Comparison of ENCODE assay signal across 9 mouse cellular contexts in the genomic region with DNA sequence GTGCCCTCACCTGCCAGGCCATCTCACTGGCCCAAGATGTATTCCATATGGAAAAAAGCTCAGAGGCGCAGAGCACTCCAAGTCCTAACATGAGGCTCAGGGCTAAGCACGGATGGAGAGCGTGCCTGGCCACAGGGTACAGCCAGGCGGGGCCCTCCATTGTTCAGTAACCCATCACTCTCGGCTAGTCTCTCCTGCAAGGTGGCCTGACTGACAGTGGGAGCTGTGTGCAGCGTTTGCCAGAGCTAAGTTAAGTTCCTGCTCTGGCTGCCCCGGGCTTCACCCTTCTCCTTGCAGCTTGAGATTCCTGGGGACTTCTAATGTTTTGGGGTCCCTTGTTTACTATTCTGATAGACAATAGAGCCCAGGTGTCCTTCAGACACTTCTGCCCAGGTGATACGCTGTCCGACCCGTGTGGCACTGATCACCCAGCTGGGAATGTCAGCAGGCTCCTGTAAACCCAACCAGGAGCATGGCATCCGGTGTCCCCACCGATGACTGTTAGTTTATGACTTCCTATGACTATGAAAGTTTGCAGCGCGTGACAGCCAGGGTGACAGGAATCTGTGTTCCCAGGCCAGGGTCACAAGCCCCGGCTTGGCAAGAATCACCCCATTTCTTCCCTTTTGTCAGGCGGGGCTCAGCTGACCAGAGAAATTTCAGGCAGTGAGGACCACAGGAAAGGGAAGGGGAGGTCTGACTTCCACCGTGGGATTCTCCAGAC. TPM values are rescaled to one million over a fixed set of nuclear protein-coding genes. Genes with fewer than 3 reads are reported as not detected.
DNase-seq lines count a peak whose midpoint lies in the region; ATAC-seq and TF ChIP-seq lines count a peak whose summit lies in the region.
"Had no signal": no experiment of that assay in that cellular context is flagged by ENCODE, and none has a peak within 500 bp of the region (broad histone marks: within the 10 kb centered on the region; RNA-seq: fewer than 3 reads in every experiment).

No protein-coding gene starts in this region.

- no peak for TF ChIP-seq EP300 in ES-Bruce4 (IDR thresholded peaks at IDR 0.05; ENCODE audit: insufficient read depth, low read depth, low read length)
- TF ChIP-seq EP300 in heart, postnatal 0 days (IDR thresholded peaks at IDR 0.05; ENCODE audit: low read depth), result no peak

- no peak for ATAC-seq in heart, postnatal 0 days (ENCODE audit: insufficient read depth, low read depth)
- no peak for ATAC-seq in limb, embryonic 11.5 days (ENCODE audit: insufficient number of reproducible peaks, low FRiP score, low TSS enrichment, low read depth)
- no peak for ATAC-seq in megakaryocyte, adult 5-6 weeks (ENCODE audit: poor library complexity, severe bottlenecking)

- peak overlapping the region; percentile 50 for H3K9ac ChIP-seq in ES-Bruce4 (ENCODE audit: low read depth, poor library complexity, severe bottlenecking)
- H3K9ac ChIP-seq in heart, postnatal 0 days (replicated peaks; ENCODE audit: low read depth, low read length), result no peak overlapping the region
- peak overlapping the region; percentile 22; the same call in 1 of the 2 replicates for H3K9ac ChIP-seq in limb, embryonic 11.5 days (ENCODE audit: low read length)

- peak overlapping the region; percentile 73 for H3K27ac ChIP-seq in ES-Bruce4 (ENCODE audit: insufficient read depth, low read length)
- H3K27ac ChIP-seq in heart, postnatal 0 days (ENCODE audit: low read depth), result peak overlapping the region; percentile 35; the same call in 1 of the 2 replicates
- no peak overlapping the region for H3K27ac ChIP-seq in limb, embryonic 11.5 days (replicated peaks; ENCODE audit: low read depth, low read length)
- H3K27ac ChIP-seq: left cerebral cortex, adult 2 months had no signal

- H3K9me3 ChIP-seq in ES-Bruce4 (replicated peaks; ENCODE audit: control insufficient read depth, insufficient read depth, low read length, poor library complexity, severe bottlenecking), result no peaks in the 10 kb centered on the region
- no peaks in the 10 kb centered on the region for H3K9me3 ChIP-seq in heart, postnatal 0 days (replicated peaks; ENCODE audit: control insufficient read depth, low read length)
- no peaks in the 10 kb centered on the region for H3K9me3 ChIP-seq in limb, embryonic 11.5 days (ENCODE audit: control insufficient read depth, low read length)

- peak; percentile 73 for DNase-seq in adrenal gland, postnatal 10 days
- DNase-seq in heart, postnatal 0 days (ENCODE audit: low spot score), result no peak
- no peak for DNase-seq in limb, embryonic 11.5 days (ENCODE audit: low spot score)
- no peak for DNase-seq in spleen, postnatal 10 days (ENCODE audit: low spot score in 2 of 2)
- no peak for DNase-seq in embryo, embryonic 10.5 days (ENCODE audit: low spot score)
- DNase-seq: gastrocnemius, postnatal 10 days had no signal

- WGBS in heart, postnatal 0 days, result 49% methylated on average over 17 of the region's 17 CpGs
- 67% methylated on average over 17 of the region's 17 CpGs for WGBS in limb, embryonic 11.5 days

- TF ChIP-seq CTCF in ES-Bruce4 (IDR thresholded peaks at IDR 0.05; ENCODE audit: low read depth, low read length), result no peak
- TF ChIP-seq CTCF in heart, postnatal 0 days (IDR thresholded peaks at IDR 0.05; ENCODE audit: low read depth), result no peak

- H3K4me3 ChIP-seq in ES-Bruce4 (ENCODE audit: low read depth, low read length), result no peak overlapping the region
- no peak overlapping the region for H3K4me3 ChIP-seq in heart, postnatal 0 days (ENCODE audit: low read depth, low read length)
- no peak overlapping the region for H3K4me3 ChIP-seq in limb, embryonic 11.5 days (ENCODE audit: low read depth, low read length)
- H3K4me3 ChIP-seq: left cerebral cortex, adult 2 months had no signal

- peaks cover 25% of the 10 kb centered on the region for H3K4me1 ChIP-seq in ES-Bruce4 (ENCODE audit: control insufficient read depth, insufficient read depth, low read length)
- H3K4me1 ChIP-seq in heart, postnatal 0 days (ENCODE audit: control insufficient read depth, insufficient read depth), result peaks cover 48% of the 10 kb centered on the region
- peaks cover 26% of the 10 kb centered on the region for H3K4me1 ChIP-seq in limb, embryonic 11.5 days (ENCODE audit: control insufficient read depth, insufficient read depth, low read length)

- no peaks in the 10 kb centered on the region for H3K27me3 ChIP-seq in ES-Bruce4 (ENCODE audit: control insufficient read depth, insufficient read depth, low read length, poor library complexity, severe bottlenecking)
- H3K27me3 ChIP-seq in heart, postnatal 0 days (ENCODE audit: control insufficient read depth, insufficient read depth, low read length), result no peaks in the 10 kb centered on the region
- no peaks in the 10 kb centered on the region for H3K27me3 ChIP-seq in limb, embryonic 11.5 days (ENCODE audit: control insufficient read depth, insufficient read depth, low read length)

- TF ChIP-seq POLR2A in ES-Bruce4 (IDR thresholded peaks at IDR 0.05; ENCODE audit: insufficient read depth, low read length), result no peak

- peaks cover 8% of the 10 kb centered on the region; the same call in 1 of the 2 replicates for H3K36me3 ChIP-seq in ES-Bruce4 (ENCODE audit: control insufficient read depth, insufficient read depth, low read length, poor library complexity, severe bottlenecking)
- peaks cover 10% of the 10 kb centered on the region for H3K36me3 ChIP-seq in heart, postnatal 0 days (replicated peaks; ENCODE audit: control insufficient read depth, insufficient read depth, low read length)
- 0 out of 2 replicates have a peak, but pooled peaks cover 4% of the 10 kb centered on the region for H3K36me3 ChIP-seq in limb, embryonic 11.5 days (ENCODE audit: control insufficient read depth, insufficient read depth, low read length)

- H3K4me2 ChIP-seq in heart, postnatal 0 days (ENCODE audit: low read depth, low read length), result no peak overlapping the region
- no peak overlapping the region for H3K4me2 ChIP-seq in limb, embryonic 11.5 days (ENCODE audit: low read depth, severe bottlenecking)

RNA-seq across cellular contexts. Expression of gene Gdf15, which starts 13.4 kb away (rescaled TPM):
- 1.9 and 2.1 TPM in 2 replicates for polyA plus RNA-seq in ES-Bruce4 (2011; ENCODE audit: insufficient read depth, insufficient read length, low read depth, missing spikeins)
- total RNA-seq in adrenal gland, postnatal 10 days (2021), result 1 to 10 TPM in 1 of 2 experiments, under 1 TPM in 1; 0.79 to 1.7 TPM
- 0.15 and 5.4 TPM in 2 replicates for total RNA-seq in heart, postnatal 0 days (2014; rRNA removed; ENCODE audit: low replicate concordance)
- polyA plus RNA-seq in heart, postnatal 0 days (2015; fragmentation: Nextera tagmentation; extraction: Ambion mirVana), result 1.4 and 1.7 TPM in 2 replicates
- 0.15 TPM in 1 of 2 replicates, not detected in the other for polyA plus RNA-seq in limb, embryonic 11.5 days (2014; fragmentation: Nextera tagmentation; extraction: Ambion mirVana)
- total RNA-seq in megakaryocyte, adult 5-6 weeks (2015), result not detected in 2 replicates
- total RNA-seq in megakaryocyte, adult 5-6 weeks (2017), result not detected in 2 replicates
- total RNA-seq: gastrocnemius, postnatal 10 days; left cerebral cortex, adult 2 months had no signal

RNA-seq across cellular contexts. Expression of gene Pgpep1, which starts 14.5 kb away (rescaled TPM):
- polyA plus RNA-seq in ES-Bruce4 (2011; ENCODE audit: insufficient read depth, insufficient read length, low read depth, missing spikeins), result 30.2 and 44.4 TPM in 2 replicates
- total RNA-seq in adrenal gland, postnatal 10 days (2021), result 10 to 100 TPM; 65.7 to 80.6 TPM
- total RNA-seq in heart, postnatal 0 days (2014; rRNA removed; ENCODE audit: low replicate concordance), result 18.0 and 36.3 TPM in 2 replicates
- polyA plus RNA-seq in heart, postnatal 0 days (2015; fragmentation: Nextera tagmentation; extraction: Ambion mirVana), result 26.9 and 29.1 TPM in 2 replicates
- 48.9 and 59.4 TPM in 2 replicates for polyA plus RNA-seq in limb, embryonic 11.5 days (2014; fragmentation: Nextera tagmentation; extraction: Ambion mirVana)
- total RNA-seq in megakaryocyte, adult 5-6 weeks (2015), result 5.7 and 6.8 TPM in 2 replicates
- total RNA-seq in megakaryocyte, adult 5-6 weeks (2017), result 1.5 and 4.0 TPM in 2 replicates

RNA-seq across cellular contexts. Expression of gene Lsm4, which starts 27.4 kb away (rescaled TPM):
- 211 TPM in 2 replicates for polyA plus RNA-seq in ES-Bruce4 (2011; ENCODE audit: insufficient read depth, insufficient read length, low read depth, missing spikeins)
- 10 to 100 TPM; 91.5 to 94.7 TPM for total RNA-seq in adrenal gland, postnatal 10 days (2021)
- 438 and 495 TPM in 2 replicates for total RNA-seq in heart, postnatal 0 days (2014; rRNA removed; ENCODE audit: low replicate concordance)
- polyA plus RNA-seq in heart, postnatal 0 days (2015; fragmentation: Nextera tagmentation; extraction: Ambion mirVana), result 202 and 205 TPM in 2 replicates
- polyA plus RNA-seq in limb, embryonic 11.5 days (2014; fragmentation: Nextera tagmentation; extraction: Ambion mirVana), result 356 and 388 TPM in 2 replicates
- total RNA-seq in megakaryocyte, adult 5-6 weeks (2015), result 82.1 and 84.4 TPM in 2 replicates
- 106 and 151 TPM in 2 replicates for total RNA-seq in megakaryocyte, adult 5-6 weeks (2017)

RNA-seq across cellular contexts. Expression of gene Lrrc25, which starts 29.7 kb away (rescaled TPM):
- polyA plus RNA-seq in ES-Bruce4 (2011; ENCODE audit: insufficient read depth, insufficient read length, low read depth, missing spikeins), result not detected in 2 replicates
- 1 to 10 TPM; 3.3 to 3.6 TPM for total RNA-seq in adrenal gland, postnatal 10 days (2021)
- 1.5 and 2.2 TPM in 2 replicates for total RNA-seq in heart, postnatal 0 days (2014; rRNA removed; ENCODE audit: low replicate concordance)
- 1.3 and 1.6 TPM in 2 replicates for polyA plus RNA-seq in heart, postnatal 0 days (2015; fragmentation: Nextera tagmentation; extraction: Ambion mirVana)
- polyA plus RNA-seq in limb, embryonic 11.5 days (2014; fragmentation: Nextera tagmentation; extraction: Ambion mirVana), result 0.57 TPM in 2 replicates
- 62.2 and 64.6 TPM in 2 replicates for total RNA-seq in megakaryocyte, adult 5-6 weeks (2015)
- 29.3 and 33.8 TPM in 2 replicates for total RNA-seq in megakaryocyte, adult 5-6 weeks (2017)

RNA-seq across cellular contexts. Expression of gene Ssbp4, which starts 37.0 kb away (rescaled TPM):
- 49.9 and 50.2 TPM in 2 replicates for polyA plus RNA-seq in ES-Bruce4 (2011; ENCODE audit: insufficient read depth, insufficient read length, low read depth, missing spikeins)
- 10 to 100 TPM; 92.0 to 96.9 TPM for total RNA-seq in adrenal gland, postnatal 10 days (2021)
- 107 and 143 TPM in 2 replicates for total RNA-seq in heart, postnatal 0 days (2014; rRNA removed; ENCODE audit: low replicate concordance)
- polyA plus RNA-seq in heart, postnatal 0 days (2015; fragmentation: Nextera tagmentation; extraction: Ambion mirVana), result 55.6 and 57.3 TPM in 2 replicates
- 167 and 177 TPM in 2 replicates for polyA plus RNA-seq in limb, embryonic 11.5 days (2014; fragmentation: Nextera tagmentation; extraction: Ambion mirVana)
- total RNA-seq in megakaryocyte, adult 5-6 weeks (2015), result 35.7 and 38.2 TPM in 2 replicates
- 61.3 and 76.1 TPM in 2 replicates for total RNA-seq in megakaryocyte, adult 5-6 weeks (2017)
